Mouse (Mus musculus) frontal cortex, adult (tissue): ENCODE measurements around the gene Masp1.

Experiments
- ATAC-seq: cut with Nextera tagmentation; 2 replicates; pipeline ENCODE4 v1.9.2; 2017; ENCODE audit warnings: mild to moderate bottlenecking, moderate library complexity, mixed read lengths; ENCODE audit not compliant: low TSS enrichment

The Masp1 gene

DNA sequence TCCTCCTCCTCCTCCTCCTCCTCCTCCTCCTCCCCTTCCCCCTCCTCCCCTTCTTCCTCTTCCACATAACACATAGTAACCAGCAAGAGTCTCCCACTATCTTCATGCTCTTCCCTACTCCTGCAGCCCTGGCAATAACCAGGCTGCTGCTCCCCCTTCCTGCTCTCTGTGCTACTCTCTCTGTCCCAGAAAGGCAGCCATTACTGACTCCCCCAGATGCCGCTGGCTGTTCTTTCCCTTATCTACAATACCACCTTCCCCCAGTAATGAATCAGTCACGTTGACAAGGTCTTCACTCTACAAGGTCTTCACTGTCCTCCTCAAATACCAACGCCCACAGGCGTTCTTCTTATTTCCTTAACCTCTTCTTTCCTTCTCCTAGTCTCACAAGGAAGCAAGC, 119.2 kb downstream of the Masp1 start:
- peak; percentile 72 for ATAC-seq
